Mouse (Mus musculus): ENCODE measurements around the gene Cds1. TPM values are rescaled to one million over a fixed set of nuclear protein-coding genes. Genes with fewer than 3 reads are reported as not detected.

The Cds1 gene
- total and polyA plus RNA-seq, 3 experiments, result 3.2 to 20.9 (median 17.3) TPM

GRCm38 (mm10) chr5:101845930-101846329 is 81.0 kb downstream of the Cds1 start:
- H3K79me2 ChIP-seq (replicated peaks; ENCODE audit: control insufficient read depth, insufficient read depth, low read length), result no peaks in the 10 kb centered on the region
- no peak overlapping the region for H3K9ac ChIP-seq (ENCODE audit: low read depth, low read length)
- H3K36me3 ChIP-seq (ENCODE audit: control insufficient read depth, insufficient read depth, low read length), result no peaks in the 10 kb centered on the region
- H3K27ac ChIP-seq, result no peak overlapping the region
- no peak overlapping the region for H3K4me3 ChIP-seq
- 95% methylated on average over 8 of the region's 8 CpGs for WGBS
- no peaks in the 10 kb centered on the region for H3K4me1 ChIP-seq (ENCODE audit: control insufficient read depth, insufficient read depth, low read length)
- intact Hi-C loops (cut with DNase I), result no loop called here
- DNase-seq, result no peak
- H3K27me3 ChIP-seq (ENCODE audit: control insufficient read depth, insufficient read depth, low read length), result no peaks in the 10 kb centered on the region
- TF ChIP-seq EP300 (IDR thresholded peaks at IDR 0.05; ENCODE audit: insufficient read depth, low read depth, low read length) (no peak), POLR2A (IDR thresholded peaks at IDR 0.05; ENCODE audit: insufficient read depth, low read depth, low read length) (no peak), CTCF (IDR thresholded peaks at IDR 0.05) (no peak)

- no peak overlapping the region for H3K4me3 ChIP-seq
- H3K36me3 ChIP-seq (ENCODE audit: control insufficient read depth, insufficient read depth, low read length), result no peaks in the 10 kb centered on the region
- H3K79me2 ChIP-seq (replicated peaks; ENCODE audit: control insufficient read depth, insufficient read depth, low read length), result no peaks in the 10 kb centered on the region
- no peaks in the 10 kb centered on the region for H3K4me1 ChIP-seq (ENCODE audit: control insufficient read depth, insufficient read depth, low read length)
- intact Hi-C loops (cut with DNase I), result no loop called here
- no peak overlapping the region for H3K27ac ChIP-seq
- DNase-seq, result no peak
- no peaks in the 10 kb centered on the region for H3K27me3 ChIP-seq (ENCODE audit: control insufficient read depth, insufficient read depth, low read length)
- H3K9ac ChIP-seq (ENCODE audit: low read depth, low read length), result no peak overlapping the region
- no peak for TF ChIP-seq CTCF (IDR thresholded peaks at IDR 0.05)
- no peak for TF ChIP-seq EP300 (IDR thresholded peaks at IDR 0.05; ENCODE audit: insufficient read depth, low read depth, low read length)
- no peak for TF ChIP-seq POLR2A (IDR thresholded peaks at IDR 0.05; ENCODE audit: insufficient read depth, low read depth, low read length)
- 87% methylated on average over 7 of the region's 7 CpGs for WGBS
Measured at GRCm38 (mm10) chr5:101847323-101847722, 82.4 kb downstream of the Cds1 start.

GRCm38 (mm10) chr5:101847762-101848161 is 82.8 kb downstream of the Cds1 start:
- DNase-seq, result no peak
- Histone ChIP-seq H3K27ac (no peak overlapping the region), H3K9ac (ENCODE audit: low read depth, low read length) (no peak overlapping the region), H3K4me1 (ENCODE audit: control insufficient read depth, insufficient read depth, low read length) (no peaks in the 10 kb centered on the region), H3K79me2 (replicated peaks; ENCODE audit: control insufficient read depth, insufficient read depth, low read length) (no peaks in the 10 kb centered on the region), H3K36me3 (ENCODE audit: control insufficient read depth, insufficient read depth, low read length) (no peaks in the 10 kb centered on the region), H3K4me3 (no peak overlapping the region), H3K27me3 (ENCODE audit: control insufficient read depth, insufficient read depth, low read length) (no peaks in the 10 kb centered on the region)
- TF ChIP-seq CTCF (IDR thresholded peaks at IDR 0.05) (no peak), EP300 (IDR thresholded peaks at IDR 0.05; ENCODE audit: insufficient read depth, low read depth, low read length) (no peak), POLR2A (IDR thresholded peaks at IDR 0.05; ENCODE audit: insufficient read depth, low read depth, low read length) (no peak)
- intact Hi-C loops (cut with DNase I), result no loop called here
- 59% methylated on average over 4 of the region's 4 CpGs for WGBS

- no peaks in the 10 kb centered on the region for H3K27me3 ChIP-seq (ENCODE audit: control insufficient read depth, insufficient read depth, low read length)
- H3K27ac ChIP-seq, result no peak overlapping the region
- no peaks in the 10 kb centered on the region for H3K4me1 ChIP-seq (ENCODE audit: control insufficient read depth, insufficient read depth, low read length)
- 92% methylated on average over 7 of the region's 7 CpGs for WGBS
- intact Hi-C loops (cut with DNase I), result no loop called here
- TF ChIP-seq CTCF (IDR thresholded peaks at IDR 0.05) (no peak), POLR2A (IDR thresholded peaks at IDR 0.05; ENCODE audit: insufficient read depth, low read depth, low read length) (no peak), EP300 (IDR thresholded peaks at IDR 0.05; ENCODE audit: insufficient read depth, low read depth, low read length) (no peak)
- no peaks in the 10 kb centered on the region for H3K79me2 ChIP-seq (replicated peaks; ENCODE audit: control insufficient read depth, insufficient read depth, low read length)
- H3K9ac ChIP-seq (ENCODE audit: low read depth, low read length), result no peak overlapping the region
- H3K4me3 ChIP-seq, result no peak overlapping the region
- no peaks in the 10 kb centered on the region for H3K36me3 ChIP-seq (ENCODE audit: control insufficient read depth, insufficient read depth, low read length)
- DNase-seq, result no peak
Measured at GRCm38 (mm10) chr5:101851133-101851532, 86.2 kb downstream of the Cds1 start.

GRCm38 (mm10) chr5:101852116-101852680 is 87.3 kb downstream of the Cds1 start:
- H3K4me1 ChIP-seq (ENCODE audit: control insufficient read depth, insufficient read depth, low read length), result no peaks in the 10 kb centered on the region
- no peak for DNase-seq
- intact Hi-C loops (cut with DNase I), result no loop called here
- H3K9ac ChIP-seq (ENCODE audit: low read depth, low read length), result no peak overlapping the region
- no peak for TF ChIP-seq POLR2A (IDR thresholded peaks at IDR 0.05; ENCODE audit: insufficient read depth, low read depth, low read length)
- TF ChIP-seq EP300 (IDR thresholded peaks at IDR 0.05; ENCODE audit: insufficient read depth, low read depth, low read length), result no peak
- TF ChIP-seq CTCF (IDR thresholded peaks at IDR 0.05), result no peak
- H3K36me3 ChIP-seq (ENCODE audit: control insufficient read depth, insufficient read depth, low read length), result no peaks in the 10 kb centered on the region
- no peaks in the 10 kb centered on the region for H3K27me3 ChIP-seq (ENCODE audit: control insufficient read depth, insufficient read depth, low read length)
- no peak overlapping the region for H3K4me3 ChIP-seq
- 96% methylated on average over 21 of the region's 21 CpGs for whole genome bisulfite sequencing
- H3K79me2 ChIP-seq (replicated peaks; ENCODE audit: control insufficient read depth, insufficient read depth, low read length), result no peaks in the 10 kb centered on the region
- H3K27ac ChIP-seq, result no peak overlapping the region

- Histone ChIP-seq H3K27me3 (ENCODE audit: control insufficient read depth, insufficient read depth, low read length) (no peaks in the 10 kb centered on the region), H3K4me1 (ENCODE audit: control insufficient read depth, insufficient read depth, low read length) (no peaks in the 10 kb centered on the region), H3K9ac (ENCODE audit: low read depth, low read length) (no peak overlapping the region), H3K79me2 (replicated peaks; ENCODE audit: control insufficient read depth, insufficient read depth, low read length) (no peaks in the 10 kb centered on the region), H3K4me3 (no peak overlapping the region), H3K36me3 (ENCODE audit: control insufficient read depth, insufficient read depth, low read length) (no peaks in the 10 kb centered on the region), H3K27ac (no peak overlapping the region)
- WGBS, result 97% methylated on average over 11 of the region's 11 CpGs
- intact Hi-C loops (cut with DNase I), result no loop called here
- TF ChIP-seq POLR2A (IDR thresholded peaks at IDR 0.05; ENCODE audit: insufficient read depth, low read depth, low read length), result no peak
- TF ChIP-seq EP300 (IDR thresholded peaks at IDR 0.05; ENCODE audit: insufficient read depth, low read depth, low read length), result no peak
- no peak for TF ChIP-seq CTCF (IDR thresholded peaks at IDR 0.05)
- DNase-seq, result no peak
Measured at GRCm38 (mm10) chr5:101854100-101854499, 89.2 kb downstream of the Cds1 start.

Measured in heart, adult 2 months (tissue).